Mouse (Mus musculus): Measurements from ENCODE around the gene Snrnp200. TPM values are rescaled to one million over a fixed set of nuclear protein-coding genes. Genes with fewer than 3 reads are reported as not detected.

Gene Snrnp200
- polyA plus RNA-seq, 1 experiment = 98.9 TPM

- TF ChIP-seq CTCF (IDR thresholded peaks at IDR 0.05; ENCODE audit: borderline replicate concordance, extremely low read depth, insufficient read depth, insufficient read length) (no peak), POLR2A (IDR thresholded peaks at IDR 0.05; ENCODE audit: borderline replicate concordance, extremely low read depth, insufficient read depth, insufficient read length, poor library complexity, severe bottlenecking) (no peak)
- DNase-seq (ENCODE audit: low read depth) = no peak
Observed at GRCm38 (mm10) chr2:127278162-127278561, 70.0 kb downstream of the Snrnp200 start.

Other genes starting within 250 kb of the Snrnp200 start
- 9.0 and 12.4 TPM in 2 replicates for gene Ap4e1, start 199.7 kb upstream of the Snrnp200 start, polyA plus RNA-seq (2012; rRNA removed)
- gene Blvra, start 137.7 kb upstream of the Snrnp200 start, polyA plus RNA-seq (2012; rRNA removed) = 11.7 and 12.7 TPM in 2 replicates
- gene Ncaph, start 74.4 kb upstream of the Snrnp200 start, polyA plus RNA-seq (2012; rRNA removed) = 18.5 and 28.6 TPM in 2 replicates
- 5.5 and 6.6 TPM in 2 replicates for gene Itpripl1, start 64.9 kb upstream of the Snrnp200 start, polyA plus RNA-seq (2012; rRNA removed)
- 1.2 and 1.3 TPM in 2 replicates for gene 1810024B03Rik, start 106 bp upstream of the Snrnp200 start, polyA plus RNA-seq (2012; rRNA removed)
- gene Ciao1, start 39.4 kb downstream of the Snrnp200 start, polyA plus RNA-seq (2012; rRNA removed) = 58.0 and 69.0 TPM in 2 replicates
- 57.2 and 73.6 TPM in 2 replicates for gene Tmem127, start 39.5 kb downstream of the Snrnp200 start, polyA plus RNA-seq (2012; rRNA removed)
- gene Stard7, start 61.8 kb downstream of the Snrnp200 start, polyA plus RNA-seq (2012; rRNA removed) = 89.3 and 91.9 TPM in 2 replicates
- gene Dusp2, start 127.8 kb downstream of the Snrnp200 start, polyA plus RNA-seq (2012; rRNA removed) = 6.5 and 7.7 TPM in 2 replicates
- gene Astl, start 130.3 kb downstream of the Snrnp200 start, polyA plus RNA-seq (2012; rRNA removed) = 0.03 TPM in 1 of 2 replicates, not detected in the other
- gene Adra2b, start 154.8 kb downstream of the Snrnp200 start, polyA plus RNA-seq (2012; rRNA removed) = 0.18 and 0.30 TPM in 2 replicates
- 0.07 and 0.13 TPM in 2 replicates for gene Gpat2, start 216.8 kb downstream of the Snrnp200 start, polyA plus RNA-seq (2012; rRNA removed)
- gene Fahd2a, start 236.2 kb downstream of the Snrnp200 start, polyA plus RNA-seq (2012; rRNA removed) = 25.8 and 30.8 TPM in 2 replicates

Measured in brain, embryonic 14.5 days (tissue).